ENCODE assay signal across 8 mouse cellular contexts in the genomic region with DNA sequence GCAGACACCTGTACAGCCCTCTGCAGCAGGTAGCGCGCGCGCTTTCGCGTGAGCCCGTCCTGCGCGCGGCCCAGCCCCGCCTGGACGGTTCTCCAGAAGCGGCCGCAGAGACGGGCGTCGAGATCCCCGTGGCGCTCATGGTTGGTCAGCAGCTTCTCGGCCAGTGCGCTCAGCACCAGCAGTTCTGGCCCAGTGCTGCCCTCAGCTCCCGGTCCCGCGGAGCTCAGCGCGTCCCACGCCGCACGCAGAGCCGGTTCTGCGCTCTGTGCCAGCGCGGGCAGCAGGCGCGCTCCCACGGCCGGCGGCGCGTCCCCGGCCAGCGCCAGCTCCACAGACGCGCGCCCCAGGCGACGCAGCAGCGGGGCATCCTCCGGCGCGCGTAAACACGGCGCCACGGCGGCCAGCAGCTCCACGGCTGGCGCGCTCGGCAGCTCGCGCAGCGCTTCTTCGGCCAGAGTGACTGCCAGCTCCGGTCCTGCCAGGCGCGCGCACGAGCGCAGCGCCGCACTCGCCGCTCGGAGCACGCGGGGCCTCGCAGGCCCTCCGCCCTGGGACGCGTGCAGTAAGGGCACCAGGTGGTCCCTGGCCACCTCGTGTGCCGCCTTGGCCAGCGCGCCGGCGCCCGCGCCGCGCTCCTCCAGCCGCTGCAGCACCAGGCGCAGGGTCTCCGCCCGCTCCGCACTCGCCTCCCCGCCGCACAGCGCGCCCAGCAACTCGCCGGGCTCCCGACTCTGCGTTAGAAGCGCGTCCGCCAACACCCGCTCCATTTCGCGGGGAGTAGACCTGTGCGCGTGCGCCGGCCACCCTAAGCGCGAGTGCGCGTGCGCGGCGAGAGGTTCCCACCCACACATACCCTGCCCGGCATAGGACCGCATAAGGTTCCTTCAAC. TPM values are rescaled to one million over a fixed set of nuclear protein-coding genes. Genes with fewer than 3 reads are reported as not detected.
A peak's percentile ranks its signal among the peaks of the same experiment; 100 is the strongest.
DNase-seq lines count a peak whose midpoint lies in the region; ATAC-seq and TF ChIP-seq lines count a peak whose summit lies in the region.

A gene (minus strand): TSS at position 767 of the 889 bp plus-strand sequence.

- peak within 1 kb of the TSS; percentile 49; the same call in 1 of the 2 replicates for H3K9ac ChIP-seq in CH12.LX (ENCODE audit: insufficient read depth, low read depth)
- H3K9ac ChIP-seq in forebrain, embryonic 13.5 days = peak within 1 kb of the TSS; percentile 82
- H3K9ac ChIP-seq in heart, postnatal 0 days (replicated peaks; ENCODE audit: low read depth, low read length) = peak within 1 kb of the TSS; percentile 74
- H3K9ac ChIP-seq in liver, embryonic 14.5 days (replicated peaks) = peak within 1 kb of the TSS; percentile 43
- peak within 1 kb of the TSS; percentile 69 for H3K9ac ChIP-seq in stomach, embryonic 15.5 days

- H3K4me1 ChIP-seq in CH12.LX (ENCODE audit: control insufficient read depth in 1 of 2, insufficient read depth in 2 of 2) = peaks cover 0 to 17% of the 10 kb centered on the region in 2 experiments; a peak in 3 of 4 replicates
- peaks cover 17% of the 10 kb centered on the region for H3K4me1 ChIP-seq in forebrain, embryonic 13.5 days
- H3K4me1 ChIP-seq in heart, postnatal 0 days (ENCODE audit: control insufficient read depth, insufficient read depth) = peaks cover 18% of the 10 kb centered on the region
- peaks cover 5 to 9% of the 10 kb centered on the region in 2 experiments; a peak in 3 of 4 replicates for H3K4me1 ChIP-seq in liver, embryonic 14.5 days (replicated peaks; ENCODE audit: control insufficient read depth in 2 of 2, insufficient read depth in 2 of 2, low read length in 1 of 2)
- H3K4me1 ChIP-seq in stomach, embryonic 15.5 days = 0 out of 2 replicates have a peak, but pooled peaks cover 13% of the 10 kb centered on the region

- DNase-seq in CH12.LX (ENCODE audit: extremely low read depth) = peak; percentile 79
- peak; percentile 70 for DNase-seq in c-Kit-positive CD71-positive TER-119-positive erythroid progenitor cells, embryonic 14.5 days (ENCODE audit: low spot score)
- peak; percentile 80 for DNase-seq in heart, postnatal 0 days (ENCODE audit: low spot score)
- peak; percentile 90 to 93 for DNase-seq in kidney, postnatal 36 days
- peak; percentile 54 to 64 (median 62) for DNase-seq in liver, embryonic 14.5 days (ENCODE audit: low read depth in 3 of 3, low spot score in 3 of 3)
- DNase-seq in neural tube, embryonic 10.5 days (ENCODE audit: extremely low spot score, low spot score) = peak; percentile 90

- H3K27me3 ChIP-seq in CH12.LX (replicated peaks) = peaks cover 5% of the 10 kb centered on the region
- H3K27me3 ChIP-seq in forebrain, embryonic 13.5 days = peaks cover 10% of the 10 kb centered on the region
- H3K27me3 ChIP-seq in heart, postnatal 0 days (ENCODE audit: control insufficient read depth, insufficient read depth, low read length) = no peaks in the 10 kb centered on the region
- H3K27me3 ChIP-seq in liver, embryonic 14.5 days (ENCODE audit: control insufficient read depth, insufficient read depth, low read length) = no peaks in the 10 kb centered on the region
- no peaks in the 10 kb centered on the region for H3K27me3 ChIP-seq in stomach, embryonic 15.5 days (replicated peaks)

- peak within 1 kb of the TSS; percentile 9; the same call in 1 of the 2 replicates for H3K27ac ChIP-seq in CH12.LX (ENCODE audit: insufficient read depth, low read depth)
- H3K27ac ChIP-seq in forebrain, embryonic 13.5 days = peak within 1 kb of the TSS; percentile 89
- peak within 1 kb of the TSS; percentile 85 for H3K27ac ChIP-seq in heart, postnatal 0 days (ENCODE audit: low read depth)
- H3K27ac ChIP-seq in liver, embryonic 14.5 days = no peak within 1 kb of the TSS
- peak within 1 kb of the TSS; percentile 87 for H3K27ac ChIP-seq in stomach, embryonic 15.5 days

- peak within 1 kb of the TSS; percentile 78 to 95 (median 95) for H3K4me3 ChIP-seq in CH12.LX (replicated peaks in 1 of 3; ENCODE audit: low read depth in 2 of 3, low read length in 2 of 3, poor library complexity in 1 of 3)
- H3K4me3 ChIP-seq in forebrain, embryonic 13.5 days = peak within 1 kb of the TSS; percentile 88
- H3K4me3 ChIP-seq in heart, postnatal 0 days (ENCODE audit: low read depth, low read length) = peak within 1 kb of the TSS; percentile 92
- H3K4me3 ChIP-seq in liver, embryonic 14.5 days (ENCODE audit: insufficient read depth in 1 of 2, low read depth in 2 of 2, low read length in 2 of 2) = peak within 1 kb of the TSS; percentile 71 to 75
- H3K4me3 ChIP-seq in stomach, embryonic 15.5 days (replicated peaks) = peak within 1 kb of the TSS; percentile 94

- H3K79me2 ChIP-seq in CH12.LX (replicated peaks; ENCODE audit: control insufficient read depth, extremely low read depth, insufficient read depth, poor library complexity, severe bottlenecking) = peaks cover 21% of the 10 kb centered on the region

- WGBS in forebrain, embryonic 13.5 days = under 1% methylated on average over 117 of the region's 124 CpGs
- under 1% methylated on average over 97 of the region's 124 CpGs for WGBS in heart, postnatal 0 days
- under 1% methylated on average over 124 of the region's 124 CpGs for WGBS in liver, embryonic 14.5 days (ENCODE audit: insufficient replicate concordance)
- WGBS in stomach, embryonic 15.5 days = under 1% methylated on average over 117 of the region's 124 CpGs

- H3K9me3 ChIP-seq in CH12.LX (replicated peaks; ENCODE audit: low read length) = no peaks in the 10 kb centered on the region
- no peaks in the 10 kb centered on the region for H3K9me3 ChIP-seq in forebrain, embryonic 13.5 days (replicated peaks)
- no peaks in the 10 kb centered on the region for H3K9me3 ChIP-seq in heart, postnatal 0 days (replicated peaks; ENCODE audit: control insufficient read depth, low read length)
- no peaks in the 10 kb centered on the region for H3K9me3 ChIP-seq in liver, embryonic 14.5 days (ENCODE audit: control insufficient read depth, low read length)
- H3K9me3 ChIP-seq in stomach, embryonic 15.5 days = no peaks in the 10 kb centered on the region

- in situ Hi-C loops in CH12.LX (cut with MboI; ENCODE audit: low pct_ligation_motif_present, low pct_unique_long_range_greater_than_20kb, low sequenced_read_pairs) = loop anchor here (10.0 to 25.0 kb wide), 3 partner anchors 210 to 663 kb away; no protein-coding TSS in a partner anchor

- dilution Hi-C loops in CH12.LX (cut with MboI; ENCODE audit: extremely low pct_ligation_motif_present, extremely low pct_unique_long_range_greater_than_20kb, low sequenced_read_pairs) = loop anchor here (25.0 kb wide), 1 partner anchor 438 kb away; no protein-coding TSS in a partner anchor

- ATAC-seq in forebrain, embryonic 13.5 days = peak; percentile 96
- peak; percentile 94 for ATAC-seq in heart, postnatal 0 days (ENCODE audit: insufficient read depth, low read depth)
- peak; percentile 87 for ATAC-seq in liver, embryonic 14.5 days (ENCODE audit: insufficient read depth)
- peak; percentile 89 for ATAC-seq in stomach, embryonic 15.5 days (ENCODE audit: insufficient read depth, low FRiP score, low read depth)

- H3K4me2 ChIP-seq in CH12.LX (ENCODE audit: insufficient read depth, low read depth, poor library complexity, severe bottlenecking) = peak within 1 kb of the TSS; percentile 97
- peak within 1 kb of the TSS; percentile 85 for H3K4me2 ChIP-seq in forebrain, embryonic 13.5 days
- peak within 1 kb of the TSS; percentile 93 for H3K4me2 ChIP-seq in heart, postnatal 0 days (ENCODE audit: low read depth, low read length)
- H3K4me2 ChIP-seq in liver, embryonic 14.5 days (ENCODE audit: low read depth) = peak within 1 kb of the TSS; percentile 73
- H3K4me2 ChIP-seq in stomach, embryonic 15.5 days = peak within 1 kb of the TSS; percentile 79

- peaks cover 8 to 17% of the 10 kb centered on the region in 2 experiments for H3K36me3 ChIP-seq in CH12.LX (replicated peaks in 1 of 2; ENCODE audit: control insufficient read depth in 1 of 2, insufficient read depth in 1 of 2, low read length in 1 of 2)
- peaks cover 11% of the 10 kb centered on the region for H3K36me3 ChIP-seq in forebrain, embryonic 13.5 days (ENCODE audit: poor library complexity, severe bottlenecking)
- peaks cover 8% of the 10 kb centered on the region for H3K36me3 ChIP-seq in heart, postnatal 0 days (replicated peaks; ENCODE audit: control insufficient read depth, insufficient read depth, low read length)
- no peaks in the 10 kb centered on the region for H3K36me3 ChIP-seq in liver, embryonic 14.5 days (replicated peaks; ENCODE audit: control insufficient read depth, insufficient read depth, low read depth)
- H3K36me3 ChIP-seq in stomach, embryonic 15.5 days = peaks cover 15% of the 10 kb centered on the region; the same call in 1 of the 2 replicates

- TF ChIP-seq EP300 in CH12.LX (IDR thresholded peaks at IDR 0.05; ENCODE audit: low read length) = no peak
- TF ChIP-seq EP300 in heart, postnatal 0 days (IDR thresholded peaks at IDR 0.05; ENCODE audit: low read depth) = no peak
- TF ChIP-seq EP300 in liver, embryonic 14.5 days (IDR thresholded peaks at IDR 0.05; ENCODE audit: low read depth) = no peak

- peak; percentile 82 for TF ChIP-seq POLR2A in CH12.LX (IDR thresholded peaks at IDR 0.05; ENCODE audit: low read depth, low read length)

- no peak for TF ChIP-seq CTCF in CH12.LX (conservative IDR thresholded peaks at IDR 0.05 in 1 of 2, IDR thresholded peaks at IDR 0.05 in 1 of 2; ENCODE audit: low read depth in 2 of 2, low read length in 2 of 2)
- no peak for TF ChIP-seq CTCF in heart, postnatal 0 days (IDR thresholded peaks at IDR 0.05; ENCODE audit: low read depth)
- no peak for TF ChIP-seq CTCF in liver, embryonic 14.5 days (IDR thresholded peaks at IDR 0.05; ENCODE audit: low read depth)

- TF ChIP-seq RAD21 in CH12.LX (IDR thresholded peaks at IDR 0.05; ENCODE audit: low read depth, low read length) = no peak

TF ChIP-seq in CH12.LX, 34 proteins besides CTCF, POLR2A, EP300 and RAD21 (continues in another document):
- peak; percentile 25; the same call in 1 of the 2 replicates for TF ChIP-seq ELF1 (IDR thresholded peaks at IDR 0.05; ENCODE audit: low read depth, low read length)
- peak; percentile 76; the same call in 1 of the 2 replicates for TF ChIP-seq ZMIZ1 (IDR thresholded peaks at IDR 0.05; ENCODE audit: low read depth, low read length)
- peak; percentile 78 for TF ChIP-seq TCF12 (IDR thresholded peaks at IDR 0.05; ENCODE audit: low read depth, low read length)
- TF ChIP-seq TBP (conservative IDR thresholded peaks at IDR 0.05; ENCODE audit: low read depth, low read length) = 0 out of 2 replicates have a peak, but pooled peaks have one; percentile 17

RNA-seq across cellular contexts. Expression of the gene that starts here (rescaled TPM):
- total RNA-seq in CH12.LX (2012; rRNA removed) = 10.4 and 11.5 TPM in 2 replicates
- total RNA-seq in CH12.LX (2014; rRNA removed) = 10.2 and 10.3 TPM in 2 replicates
- 9.7 and 10.7 TPM in 2 replicates for polyA plus RNA-seq in CH12.LX (2012; ENCODE audit: insufficient read length, low read depth)
- 1.4 and 1.5 TPM in 2 replicates for polyA plus RNA-seq in forebrain, embryonic 13.5 days (2015; fragmentation: Nextera tagmentation; extraction: Ambion mirVana)
- 5.6 and 7.3 TPM in 2 replicates for total RNA-seq in heart, postnatal 0 days (2014; rRNA removed; ENCODE audit: low replicate concordance)
- 0.73 and 0.92 TPM in 2 replicates for polyA plus RNA-seq in heart, postnatal 0 days (2015; fragmentation: Nextera tagmentation; extraction: Ambion mirVana)
- polyA plus RNA-seq in liver, embryonic 14.5 days (2012; rRNA removed) = 2.2 and 2.8 TPM in 2 replicates
- 1.5 and 1.9 TPM in 2 replicates for polyA plus RNA-seq in liver, embryonic 14.5 days (2014; fragmentation: Nextera tagmentation; extraction: Ambion mirVana)
- 2.6 and 3.0 TPM in 2 replicates for polyA plus RNA-seq in stomach, embryonic 15.5 days (2015; fragmentation: Nextera tagmentation; extraction: Ambion mirVana)
